Mouse (Mus musculus) embryonic facial prominence, embryonic 14.5 days (tissue): Measurements from ENCODE around the gene Bcl2. TPM values are rescaled to one million over a fixed set of nuclear protein-coding genes. Genes with fewer than 3 reads are reported as not detected.

Source experiments
- ATAC-seq: fragments of 200-750 bp; cut with Nextera tagmentation; 2 replicates; pipeline ENCODE4 v1.8.0; 2017; ENCODE audit warnings: low read depth, moderate number of reproducible peaks, moderate TSS enrichment
- DNase-seq: peaks from one replicate; pipeline ENCODE4 v3.0.0-alpha.2; 2015; ENCODE audit warnings: low spot score
- H3K27ac ChIP-seq: fragments of 300-500 bp; sonication (generic); replicated peaks from 2 replicates; pipeline ENCODE4 v1.5.1; 2014; ENCODE audit warnings: low read depth, mild to moderate bottlenecking, low read length, moderate library complexity
- H3K27me3 ChIP-seq: fragments of 300-500 bp; sonication (generic); replicated peaks from 2 replicates; pipeline ENCODE4 v1.6.1; 2014; ENCODE audit warnings: low read length; ENCODE audit not compliant: control insufficient read depth, insufficient read depth
- H3K36me3 ChIP-seq: fragments of 300-500 bp; sonication (generic); 2 replicates; pipeline ENCODE4 v1.6.1; 2014; ENCODE audit warnings: low read length, mixed read lengths; ENCODE audit not compliant: control insufficient read depth, insufficient read depth
- H3K4me1 ChIP-seq: fragments of 300-500 bp; sonication (generic); 2 replicates; pipeline ENCODE4 v1.6.1; 2014; ENCODE audit warnings: antibody characterized with exemption, low read length; ENCODE audit not compliant: control insufficient read depth, insufficient read depth
- H3K4me2 ChIP-seq: fragments of 300-500 bp; sonication (generic); 2 replicates; pipeline ENCODE4 v1.6.1; 2014; ENCODE audit warnings: low read depth, mild to moderate bottlenecking, low read length, moderate library complexity, mixed read lengths
- H3K4me3 ChIP-seq: fragments of 300-500 bp; sonication (generic); 2 replicates; pipeline ENCODE4 v1.5.1; 2014; ENCODE audit warnings: low read depth, mild to moderate bottlenecking, low read length
- H3K9ac ChIP-seq: fragments of 300-500 bp; sonication (generic); 2 replicates; pipeline ENCODE4 v1.6.1; 2014; ENCODE audit warnings: low read depth, mild to moderate bottlenecking, low read length, moderate library complexity, mixed read lengths
- H3K9me3 ChIP-seq: fragments of 300-500 bp; sonication (generic); 2 replicates; pipeline ENCODE4 v1.6.1; 2016; ENCODE audit warnings: low read length; ENCODE audit not compliant: control insufficient read depth
- WGBS: fragments of 180-500 bp; shearing (Covaris S2); extraction: QIAGEN DNeasy Blood & Tissue Kit; methylation state at CpG from one replicate; pipeline ENCODE4 v1.1.7; 2014; 5-methylcytosine and 5-hydroxymethylcytosine counted together
- polyA plus RNA-seq: library from polyadenylated mRNA; unstranded; fragments of >200 nt; fragmentation: Nextera tagmentation; extraction: Ambion mirVana; gene quantifications from 2 replicates; pipeline ENCODE4 v1.2.1, GENCODE M21; 2014

Gene Bcl2
- polyA plus RNA-seq, 1 experiment from 2014 or later, result 11.1 TPM

GRCm38 (mm10) chr1:106616955-106617354 is 97.1 kb downstream of the Bcl2 start:
- WGBS, result 88% methylated on average over 5 of the region's 5 CpGs
- no peaks in the 10 kb centered on the region for H3K9me3 ChIP-seq
- no peak for DNase-seq
- H3K27ac ChIP-seq, result no peak overlapping the region
- no peak overlapping the region for H3K9ac ChIP-seq
- no peaks in the 10 kb centered on the region for H3K36me3 ChIP-seq
- H3K4me1 ChIP-seq, result peaks cover 14% of the 10 kb centered on the region
- H3K4me2 ChIP-seq, result no peak overlapping the region
- ATAC-seq, result no peak
- no peak overlapping the region for H3K4me3 ChIP-seq
- H3K27me3 ChIP-seq, result no peaks in the 10 kb centered on the region

GRCm38 (mm10) chr1:106613371-106613770 is 100.7 kb downstream of the Bcl2 start:
- Histone ChIP-seq H3K4me3 (no peak overlapping the region), H3K4me2 (no peak overlapping the region), H3K4me1 (0 out of 2 replicates have a peak, but pooled peaks cover 3% of the 10 kb centered on the region), H3K27me3 (no peaks in the 10 kb centered on the region), H3K36me3 (no peaks in the 10 kb centered on the region), H3K27ac (no peak overlapping the region), H3K9ac (no peak overlapping the region), H3K9me3 (no peaks in the 10 kb centered on the region)
- ATAC-seq (no peak), DNase-seq (no peak)
- 69% methylated on average over 5 of the region's 5 CpGs for WGBS

GRCm38 (mm10) chr1:106612166-106613031 is 101.7 kb downstream of the Bcl2 start:
- Histone ChIP-seq H3K4me2 (no peak overlapping the region), H3K9ac (no peak overlapping the region), H3K27me3 (no peaks in the 10 kb centered on the region), H3K36me3 (no peaks in the 10 kb centered on the region), H3K4me3 (no peak overlapping the region), H3K4me1 (0 out of 2 replicates have a peak, but pooled peaks cover 3% of the 10 kb centered on the region), H3K9me3 (no peaks in the 10 kb centered on the region), H3K27ac (no peak overlapping the region)
- ATAC-seq (no peak), DNase-seq (no peak)
- WGBS, result 49% methylated on average over 8 of the region's 8 CpGs

- Histone ChIP-seq H3K9ac (no peak overlapping the region), H3K36me3 (no peaks in the 10 kb centered on the region), H3K4me1 (0 out of 2 replicates have a peak, but pooled peaks cover 3% of the 10 kb centered on the region), H3K27me3 (no peaks in the 10 kb centered on the region), H3K4me2 (no peak overlapping the region), H3K27ac (no peak overlapping the region), H3K4me3 (no peak overlapping the region), H3K9me3 (no peaks in the 10 kb centered on the region)
- no peak for DNase-seq
- 83% methylated on average over 6 of the region's 6 CpGs for WGBS
- ATAC-seq, result no peak
Observed at GRCm38 (mm10) chr1:106611246-106611645, 102.8 kb downstream of the Bcl2 start.

- no peaks in the 10 kb centered on the region for H3K36me3 ChIP-seq
- peak overlapping the region; percentile 30; the same call in 1 of the 2 replicates for H3K27ac ChIP-seq
- H3K27me3 ChIP-seq, result no peaks in the 10 kb centered on the region
- 72% methylated on average over 4 of the region's 4 CpGs for WGBS
- H3K9ac ChIP-seq, result no peak overlapping the region
- DNase-seq, result no peak
- no peak overlapping the region for H3K4me2 ChIP-seq
- no peak overlapping the region for H3K4me3 ChIP-seq
- ATAC-seq, result no peak
- peaks cover 5% of the 10 kb centered on the region; the same call in 1 of the 2 replicates for H3K4me1 ChIP-seq
- no peaks in the 10 kb centered on the region for H3K9me3 ChIP-seq
Observed at GRCm38 (mm10) chr1:106608098-106608778, 105.8 kb downstream of the Bcl2 start.

- no peaks in the 10 kb centered on the region for H3K27me3 ChIP-seq
- WGBS, result 86% methylated on average over 5 of the region's 5 CpGs
Observed at GRCm38 (mm10) chr1:106606951-106607350, 107.1 kb downstream of the Bcl2 start.

GRCm38 (mm10) chr1:106603406-106603805 is 110.7 kb downstream of the Bcl2 start:
- H3K27ac ChIP-seq, result no peak overlapping the region
- no peak overlapping the region for H3K4me3 ChIP-seq
- ATAC-seq (no peak), DNase-seq (no peak)
- no peak overlapping the region for H3K4me2 ChIP-seq
- H3K27me3 ChIP-seq, result no peaks in the 10 kb centered on the region
- no peaks in the 10 kb centered on the region for H3K9me3 ChIP-seq
- H3K4me1 ChIP-seq, result peaks cover 14% of the 10 kb centered on the region
- H3K9ac ChIP-seq, result no peak overlapping the region
- H3K36me3 ChIP-seq, result no peaks in the 10 kb centered on the region
- 51% methylated on average over 4 of the region's 4 CpGs for WGBS

More at GRCm38 (mm10) chr1:106606951-106607350, 107.1 kb downstream of the Bcl2 start:
- H3K4me2 ChIP-seq, result no peak overlapping the region
- DNase-seq (no peak), ATAC-seq (no peak)
- H3K4me3 ChIP-seq, result no peak overlapping the region
- H3K9ac ChIP-seq, result no peak overlapping the region
- H3K27ac ChIP-seq, result no peak overlapping the region
- H3K9me3 ChIP-seq, result no peaks in the 10 kb centered on the region
- no peaks in the 10 kb centered on the region for H3K36me3 ChIP-seq
- peaks cover 14% of the 10 kb centered on the region for H3K4me1 ChIP-seq

- Histone ChIP-seq H3K9me3 (no peaks in the 10 kb centered on the region), H3K4me3 (no peak overlapping the region), H3K27ac (peak overlapping the region; percentile 59; the same call in 1 of the 2 replicates), H3K9ac (no peak overlapping the region), H3K27me3 (no peaks in the 10 kb centered on the region), H3K4me2 (peak overlapping the region; percentile 23; the same call in 1 of the 2 replicates), H3K4me1 (peaks cover 14% of the 10 kb centered on the region), H3K36me3 (no peaks in the 10 kb centered on the region)
- no peak for ATAC-seq
- DNase-seq, result peak; percentile 54
- 24% methylated on average over 6 of the region's 6 CpGs for WGBS
Observed at GRCm38 (mm10) chr1:106602941-106603340, 111.1 kb downstream of the Bcl2 start.
